Mouse (Mus musculus): ENCODE measurements at regions not wholly inside any gene's neighbourhood (a gene's known extent, or its start where the extent isn't known, plus 50 kb on each side); places are given as distances from the start of the nearest gene placed in this dataset.
A peak's percentile ranks its signal among the peaks of the same experiment; 100 is the strongest.

DNA sequence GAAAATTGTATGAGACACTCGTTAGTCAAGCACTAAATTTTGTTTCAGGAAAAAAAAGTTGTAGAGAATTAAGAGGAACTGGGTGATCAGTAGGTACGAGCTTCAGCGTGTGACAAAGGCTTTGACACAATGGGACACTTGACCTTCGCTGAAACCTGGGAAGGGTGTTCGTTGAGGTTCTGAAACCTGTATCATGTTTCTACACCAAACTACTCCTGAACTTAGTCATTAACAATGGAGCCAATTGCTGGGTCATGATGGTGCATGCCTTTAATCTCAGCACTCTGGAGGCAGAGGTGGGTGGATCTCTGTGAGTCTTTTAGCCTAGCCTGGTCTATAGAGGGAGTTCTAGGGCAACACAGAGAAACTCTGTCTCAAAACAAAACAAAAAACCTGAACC is 81.3 kb upstream of the Psmd7 start:
- H3K27me3 ChIP-seq (ENCODE audit: control insufficient read depth, insufficient read depth, low read length): no peaks in the 10 kb centered on the region
- H3K36me3 ChIP-seq (ENCODE audit: control insufficient read depth, insufficient read depth, low read length): no peaks in the 10 kb centered on the region
- 85% methylated on average over 5 of the region's 5 CpGs for WGBS
- H3K9ac ChIP-seq (ENCODE audit: low read length): no peak overlapping the region
- no peak overlapping the region for H3K4me3 ChIP-seq (ENCODE audit: low read depth, low read length)
- H3K4me1 ChIP-seq (ENCODE audit: control insufficient read depth, insufficient read depth, low read length): no peaks in the 10 kb centered on the region
- H3K27ac ChIP-seq (ENCODE audit: low read depth, low read length): no peak overlapping the region
- no peaks in the 10 kb centered on the region for H3K9me3 ChIP-seq (ENCODE audit: control insufficient read depth, low read length)
- H3K4me2 ChIP-seq: no peak overlapping the region
- no peak for ATAC-seq (ENCODE audit: low FRiP score)
- DNase-seq (ENCODE audit: low spot score, missing footprints): peak; percentile 57

DNA sequence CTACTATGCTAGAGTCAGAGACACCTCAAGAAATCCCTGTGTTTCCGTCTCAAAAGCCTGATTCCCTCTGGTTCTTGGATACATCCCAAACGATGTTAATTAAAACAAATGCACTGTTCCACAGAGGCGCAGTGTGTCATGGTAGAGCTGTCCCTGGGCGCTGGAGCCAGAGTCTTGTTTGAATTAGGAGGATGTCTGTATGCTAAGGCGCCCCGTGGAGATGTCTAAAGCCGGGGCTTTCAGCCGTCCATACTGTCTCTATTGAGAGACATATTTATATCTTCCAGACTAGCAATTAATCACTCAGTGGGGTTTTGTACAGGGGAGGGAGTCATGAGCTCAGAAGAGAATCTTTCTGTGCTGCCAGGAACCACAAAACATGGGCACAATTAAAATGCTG is 83.2 kb upstream of the Psmd7 start:
- no peak for ATAC-seq (ENCODE audit: low FRiP score)
- H3K4me2 ChIP-seq: no peak overlapping the region
- DNase-seq (ENCODE audit: low spot score, missing footprints): peak; percentile 72
- no peak overlapping the region for H3K4me3 ChIP-seq (ENCODE audit: low read depth, low read length)
- no peaks in the 10 kb centered on the region for H3K9me3 ChIP-seq (ENCODE audit: control insufficient read depth, low read length)
- H3K9ac ChIP-seq (ENCODE audit: low read length): no peak overlapping the region
- WGBS: 62% methylated on average over 8 of the region's 8 CpGs
- H3K36me3 ChIP-seq (ENCODE audit: control insufficient read depth, insufficient read depth, low read length): no peaks in the 10 kb centered on the region
- no peak overlapping the region for H3K27ac ChIP-seq (ENCODE audit: low read depth, low read length)
- no peaks in the 10 kb centered on the region for H3K4me1 ChIP-seq (ENCODE audit: control insufficient read depth, insufficient read depth, low read length)
- no peaks in the 10 kb centered on the region for H3K27me3 ChIP-seq (ENCODE audit: control insufficient read depth, insufficient read depth, low read length)

DNA sequence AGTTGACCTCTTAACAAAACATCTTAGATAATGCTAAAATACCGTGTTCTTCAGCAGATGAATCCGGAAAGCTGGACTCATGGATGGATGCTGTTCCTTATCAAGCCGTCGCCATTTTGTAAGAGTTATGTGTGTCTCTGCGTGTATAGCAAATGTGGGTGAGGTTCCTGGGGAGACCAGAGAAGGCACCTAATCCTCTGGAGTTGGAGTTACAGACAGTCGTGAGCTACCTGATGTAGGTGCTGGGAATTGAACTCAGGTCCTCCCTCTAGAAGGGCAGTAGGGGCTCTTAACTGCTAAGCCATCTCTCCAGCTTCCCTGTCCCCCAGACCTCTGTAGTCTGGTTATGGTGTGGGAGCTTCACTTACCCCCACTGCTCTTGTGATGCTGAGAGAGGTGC is 84.4 kb upstream of the Psmd7 start:
- no peaks in the 10 kb centered on the region for H3K36me3 ChIP-seq (ENCODE audit: control insufficient read depth, insufficient read depth, low read length)
- H3K27ac ChIP-seq (ENCODE audit: low read depth, low read length): no peak overlapping the region
- H3K27me3 ChIP-seq (ENCODE audit: control insufficient read depth, insufficient read depth, low read length): no peaks in the 10 kb centered on the region
- ATAC-seq (ENCODE audit: low FRiP score): no peak
- H3K9ac ChIP-seq (ENCODE audit: low read length): no peak overlapping the region
- no peaks in the 10 kb centered on the region for H3K9me3 ChIP-seq (ENCODE audit: control insufficient read depth, low read length)
- DNase-seq (ENCODE audit: low spot score, missing footprints): peak; percentile 80
- 93% methylated on average over 6 of the region's 6 CpGs for WGBS
- no peak overlapping the region for H3K4me2 ChIP-seq
- no peaks in the 10 kb centered on the region for H3K4me1 ChIP-seq (ENCODE audit: control insufficient read depth, insufficient read depth, low read length)
- no peak overlapping the region for H3K4me3 ChIP-seq (ENCODE audit: low read depth, low read length)

DNA sequence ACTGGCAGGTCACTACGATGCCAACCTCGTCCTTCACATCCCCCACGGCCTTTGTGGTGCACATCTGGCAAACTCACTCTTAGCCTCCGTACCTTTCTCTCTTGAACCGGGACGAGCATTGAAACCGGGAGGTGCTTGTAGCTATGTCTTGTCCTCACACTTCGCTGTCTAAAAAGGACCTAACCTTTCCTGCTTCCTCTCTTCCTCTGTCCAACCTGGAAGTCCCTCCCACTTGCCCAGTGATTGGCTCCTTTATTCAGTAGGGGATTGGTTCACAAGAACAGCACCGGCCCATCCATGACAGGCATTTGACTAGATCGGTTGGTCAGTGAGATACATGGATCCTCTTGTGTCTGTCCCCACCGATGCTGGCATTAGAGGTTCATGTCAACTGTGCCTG is 93.8 kb upstream of the Psmd7 start:
- Histone ChIP-seq H3K9me3 (ENCODE audit: control insufficient read depth, low read length) (no peaks in the 10 kb centered on the region), H3K4me2 (no peak overlapping the region), H3K27ac (ENCODE audit: low read depth, low read length) (no peak overlapping the region), H3K4me3 (ENCODE audit: low read depth, low read length) (no peak overlapping the region), H3K4me1 (ENCODE audit: control insufficient read depth, insufficient read depth, low read length) (no peaks in the 10 kb centered on the region), H3K9ac (ENCODE audit: low read length) (no peak overlapping the region), H3K36me3 (ENCODE audit: control insufficient read depth, insufficient read depth, low read length) (no peaks in the 10 kb centered on the region), H3K27me3 (ENCODE audit: control insufficient read depth, insufficient read depth, low read length) (no peaks in the 10 kb centered on the region)
- DNase-seq (ENCODE audit: low spot score, missing footprints): peak; percentile 23
- ATAC-seq (ENCODE audit: low FRiP score): no peak
- WGBS: 92% methylated on average over 11 of the region's 11 CpGs

DNA sequence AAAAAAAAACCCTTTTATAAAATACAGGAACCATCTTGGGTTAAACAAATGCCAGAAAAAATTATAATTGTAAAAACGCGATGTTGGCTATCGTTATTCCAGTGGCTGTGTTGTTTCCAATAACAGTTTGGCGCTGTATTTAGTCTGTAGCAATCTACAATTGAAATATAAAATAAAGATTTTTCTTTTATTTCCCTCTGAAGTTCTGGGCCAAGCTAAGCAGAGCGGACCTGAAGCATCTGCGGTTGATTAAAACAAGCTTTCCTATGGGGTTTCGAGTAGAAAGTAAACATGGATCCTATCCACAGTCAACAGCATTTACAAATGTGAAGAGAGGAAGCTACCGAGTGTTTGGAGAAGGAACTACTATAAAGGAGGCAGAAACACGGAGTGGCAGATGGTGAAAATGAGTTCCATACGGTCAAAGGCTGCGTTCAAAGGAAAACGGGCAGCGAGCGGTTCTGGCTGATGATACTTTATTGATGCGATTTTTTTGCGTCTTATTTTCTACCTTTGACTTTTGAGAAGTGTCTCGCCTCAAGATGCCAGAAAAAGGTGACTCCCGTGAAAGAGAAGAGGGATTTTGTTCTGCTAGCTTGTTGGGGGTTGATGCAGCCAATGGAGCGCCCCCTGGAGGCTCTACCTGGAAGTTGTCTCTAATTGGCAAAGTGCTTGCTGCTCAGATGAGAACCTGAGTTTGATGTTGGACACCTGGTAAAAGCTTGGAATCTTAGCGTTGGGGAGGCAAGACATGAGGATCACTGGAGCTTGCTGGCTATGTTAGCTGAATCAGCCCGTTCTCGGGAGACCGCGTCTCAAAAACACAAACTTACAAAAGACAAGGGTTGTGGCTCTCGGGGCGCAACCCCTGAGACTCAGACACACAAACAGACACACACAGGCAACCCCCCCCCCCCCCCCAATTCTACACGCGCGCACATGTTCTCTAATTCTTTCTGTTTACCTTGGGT is 96.7 kb upstream of the Psmd7 start:
- Histone ChIP-seq H3K9me3 (ENCODE audit: control insufficient read depth, low read length) (no peaks in the 10 kb centered on the region), H3K36me3 (ENCODE audit: control insufficient read depth, insufficient read depth, low read length) (no peaks in the 10 kb centered on the region), H3K27me3 (ENCODE audit: control insufficient read depth, insufficient read depth, low read length) (no peaks in the 10 kb centered on the region), H3K4me2 (no peak overlapping the region), H3K4me1 (ENCODE audit: control insufficient read depth, insufficient read depth, low read length) (no peaks in the 10 kb centered on the region), H3K4me3 (ENCODE audit: low read depth, low read length) (no peak overlapping the region), H3K27ac (ENCODE audit: low read depth, low read length) (no peak overlapping the region), H3K9ac (ENCODE audit: low read length) (no peak overlapping the region)
- WGBS: 63% methylated on average over 29 of the region's 29 CpGs
- DNase-seq (ENCODE audit: low spot score, missing footprints): peak; percentile 89
- no peak for ATAC-seq (ENCODE audit: low FRiP score)

DNA sequence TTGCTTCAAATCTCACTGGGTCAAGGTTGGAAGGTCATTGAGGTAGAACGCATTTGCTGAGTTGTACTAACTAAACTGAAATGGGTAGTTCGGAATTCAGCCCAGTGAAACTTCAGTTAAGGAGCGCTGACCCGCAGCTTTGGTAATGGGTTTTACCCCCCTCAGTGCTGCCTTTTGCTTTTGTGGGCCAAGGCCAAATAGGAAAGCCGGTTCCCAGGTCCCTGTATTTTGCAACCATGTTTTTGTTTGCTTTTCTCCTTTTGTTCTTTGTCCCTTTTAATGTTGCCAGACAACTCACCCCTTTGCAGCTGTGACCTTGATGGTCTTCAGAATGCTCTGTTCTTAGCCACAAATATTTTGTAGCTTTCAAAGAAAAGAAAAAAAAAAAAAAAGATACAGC is 98.7 kb upstream of the Psmd7 start:
- Histone ChIP-seq H3K9me3 (ENCODE audit: control insufficient read depth, low read length) (no peaks in the 10 kb centered on the region), H3K4me1 (ENCODE audit: control insufficient read depth, insufficient read depth, low read length) (no peaks in the 10 kb centered on the region), H3K9ac (ENCODE audit: low read length) (no peak overlapping the region), H3K27ac (ENCODE audit: low read depth, low read length) (no peak overlapping the region), H3K4me2 (no peak overlapping the region), H3K27me3 (ENCODE audit: control insufficient read depth, insufficient read depth, low read length) (no peaks in the 10 kb centered on the region), H3K4me3 (ENCODE audit: low read depth, low read length) (no peak overlapping the region), H3K36me3 (ENCODE audit: control insufficient read depth, insufficient read depth, low read length) (no peaks in the 10 kb centered on the region)
- DNase-seq (ENCODE audit: low spot score, missing footprints) (no peak), ATAC-seq (ENCODE audit: low FRiP score) (no peak)
- WGBS: 56% methylated on average over 5 of the region's 5 CpGs

DNA sequence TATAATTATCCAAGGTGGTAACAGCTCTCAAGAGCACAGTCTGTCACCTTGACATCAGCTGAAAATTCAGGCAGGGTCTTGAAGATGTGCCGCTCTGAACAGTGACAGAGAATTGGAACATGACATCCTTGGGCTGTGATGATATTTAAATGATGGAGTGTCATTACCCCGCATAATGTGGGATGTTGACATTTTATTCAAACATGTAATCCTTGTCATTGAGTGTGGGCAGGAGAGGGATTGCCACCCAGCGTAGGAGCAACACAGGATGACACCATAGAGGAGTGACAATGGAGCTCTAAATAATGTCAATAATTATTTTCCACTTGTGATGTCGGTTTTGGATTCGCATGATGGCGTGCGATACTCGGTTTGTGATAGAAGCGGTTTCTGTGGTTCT is 99.3 kb upstream of the Psmd7 start:
- H3K27me3 ChIP-seq (ENCODE audit: control insufficient read depth, insufficient read depth, low read length): no peaks in the 10 kb centered on the region
- ATAC-seq (ENCODE audit: low FRiP score) (no peak), DNase-seq (ENCODE audit: low spot score, missing footprints) (no peak)
- no peak overlapping the region for H3K4me2 ChIP-seq
- no peaks in the 10 kb centered on the region for H3K4me1 ChIP-seq (ENCODE audit: control insufficient read depth, insufficient read depth, low read length)
- no peak overlapping the region for H3K27ac ChIP-seq (ENCODE audit: low read depth, low read length)
- WGBS: 93% methylated on average over 9 of the region's 9 CpGs
- H3K9me3 ChIP-seq (ENCODE audit: control insufficient read depth, low read length): no peaks in the 10 kb centered on the region
- H3K9ac ChIP-seq (ENCODE audit: low read length): no peak overlapping the region
- H3K4me3 ChIP-seq (ENCODE audit: low read depth, low read length): no peak overlapping the region
- H3K36me3 ChIP-seq (ENCODE audit: control insufficient read depth, insufficient read depth, low read length): no peaks in the 10 kb centered on the region

DNA sequence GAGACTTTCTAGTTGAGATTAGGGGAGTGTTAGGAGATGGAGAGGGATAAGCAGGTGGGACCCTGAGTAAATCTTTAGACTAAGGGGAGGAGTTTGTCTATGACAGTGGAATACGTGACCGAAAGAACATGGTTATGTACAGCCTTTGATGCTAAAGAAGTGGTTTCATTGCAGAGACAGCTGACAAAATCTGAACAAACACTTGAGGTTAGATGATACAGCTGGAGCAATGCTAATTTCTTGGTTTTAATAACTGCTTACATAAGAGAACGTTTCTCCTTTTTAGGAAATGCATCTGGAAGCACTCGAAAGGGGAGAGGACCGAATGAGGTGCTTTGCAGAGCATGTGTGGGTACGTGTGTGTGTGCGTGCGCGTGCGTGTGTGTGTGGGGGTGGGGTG is 100.8 kb upstream of the Psmd7 start:
- H3K4me2 ChIP-seq: no peak overlapping the region
- H3K4me3 ChIP-seq (ENCODE audit: low read depth, low read length): no peak overlapping the region
- no peaks in the 10 kb centered on the region for H3K27me3 ChIP-seq (ENCODE audit: control insufficient read depth, insufficient read depth, low read length)
- no peak overlapping the region for H3K27ac ChIP-seq (ENCODE audit: low read depth, low read length)
- H3K9ac ChIP-seq (ENCODE audit: low read length): no peak overlapping the region
- no peaks in the 10 kb centered on the region for H3K36me3 ChIP-seq (ENCODE audit: control insufficient read depth, insufficient read depth, low read length)
- DNase-seq (ENCODE audit: low spot score, missing footprints): no peak
- H3K9me3 ChIP-seq (ENCODE audit: control insufficient read depth, low read length): no peaks in the 10 kb centered on the region
- WGBS: 89% methylated on average over 10 of the region's 10 CpGs
- ATAC-seq (ENCODE audit: low FRiP score): no peak
- no peaks in the 10 kb centered on the region for H3K4me1 ChIP-seq (ENCODE audit: control insufficient read depth, insufficient read depth, low read length)

DNA sequence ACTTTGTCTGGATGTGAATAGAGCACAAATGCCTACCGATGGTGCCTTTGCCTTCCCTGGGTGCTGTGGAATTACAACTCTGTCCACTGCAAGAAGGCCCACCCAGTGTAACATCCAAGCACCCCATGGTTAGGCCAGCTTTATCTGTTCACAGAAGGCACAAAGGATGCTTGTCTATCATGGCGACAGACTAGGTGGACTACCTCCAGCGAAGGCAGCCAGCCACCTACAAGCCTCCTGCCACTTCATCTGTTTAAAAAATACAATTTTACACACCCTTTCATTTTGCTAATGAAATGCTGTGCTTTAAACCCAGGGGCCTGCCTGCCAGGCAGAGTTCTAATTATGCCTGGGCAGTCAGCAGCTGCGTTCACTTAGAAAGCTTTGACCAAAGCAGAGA is 103.0 kb upstream of the Psmd7 start:
- H3K36me3 ChIP-seq (ENCODE audit: control insufficient read depth, insufficient read depth, low read length): no peaks in the 10 kb centered on the region
- no peak overlapping the region for H3K4me2 ChIP-seq
- DNase-seq (ENCODE audit: low spot score, missing footprints) (no peak), ATAC-seq (ENCODE audit: low FRiP score) (no peak)
- no peaks in the 10 kb centered on the region for H3K4me1 ChIP-seq (ENCODE audit: control insufficient read depth, insufficient read depth, low read length)
- H3K9me3 ChIP-seq (ENCODE audit: control insufficient read depth, low read length): no peaks in the 10 kb centered on the region
- H3K9ac ChIP-seq (ENCODE audit: low read length): no peak overlapping the region
- no peak overlapping the region for H3K4me3 ChIP-seq (ENCODE audit: low read depth, low read length)
- no peaks in the 10 kb centered on the region for H3K27me3 ChIP-seq (ENCODE audit: control insufficient read depth, insufficient read depth, low read length)
- 90% methylated on average over 4 of the region's 4 CpGs for WGBS
- H3K27ac ChIP-seq (ENCODE audit: low read depth, low read length): no peak overlapping the region
